Mouse (Mus musculus) kidney, adult 2 months (tissue): ENCODE results near the gene Cox19. TPM values are rescaled to one million over a fixed set of nuclear protein-coding genes. Genes with fewer than 3 reads are reported as not detected.
"Not testable (repeated sequence)": the region's sequence is repeated elsewhere in the genome, so short reads cannot be mapped to it uniquely, and the experiment has no call there.

Source experiments
- DNase-seq: peaks from one replicate; pipeline ENCODE4 v3.0.0; 2021
- H3K27ac ChIP-seq: fragments of 200-500 bp; 2 replicates; pipeline ENCODE4 v1.5.1; 2012; ENCODE audit warnings: low read depth, low read length, control low read depth, inconsistent platforms; ENCODE audit not compliant: insufficient read depth
- H3K27me3 ChIP-seq: fragments of 200-500 bp; replicated peaks from 2 replicates; pipeline ENCODE4 v1.6.1; 2012; ENCODE audit warnings: mild to moderate bottlenecking, moderate library complexity, low read length, inconsistent platforms; ENCODE audit not compliant: control insufficient read depth, insufficient read depth
- H3K36me3 ChIP-seq: fragments of 200-500 bp; 2 replicates; pipeline ENCODE4 v1.6.1; 2012; ENCODE audit warnings: mild to moderate bottlenecking, moderate library complexity, low read length, inconsistent platforms; ENCODE audit not compliant: control insufficient read depth, insufficient read depth
- H3K4me1 ChIP-seq: fragments of 200-500 bp; 2 replicates; pipeline ENCODE4 v1.6.1; 2011; ENCODE audit warnings: low read length; ENCODE audit not compliant: control insufficient read depth, insufficient read depth
- H3K4me3 ChIP-seq: fragments of 200-500 bp; 2 replicates; pipeline ENCODE4 v1.5.1; 2011; ENCODE audit warnings: mild to moderate bottlenecking, low read depth, low read length, control low read depth; ENCODE audit not compliant: insufficient read depth
- CTCF ChIP-seq: fragments of 200-500 bp; conservative IDR thresholded peaks from 2 replicates; pipeline ENCODE4 v1.5.1; 2011; ENCODE audit warnings: low read depth, mild to moderate bottlenecking, control low read depth, low read length, moderate library complexity, mixed read lengths; ENCODE audit not compliant: insufficient read depth, insufficient read length
- POLR2A ChIP-seq: fragments of 200-500 bp; IDR thresholded peaks from one replicate; pipeline ENCODE4 v1.6.1; 2011; ENCODE audit warnings: low read depth, low read length, control low read depth
- WGBS: fragments of 180-500 bp; shearing (Covaris S2); methylation state at CpG from one replicate; pipeline ENCODE4 v1.1.7; 2018; 5-methylcytosine and 5-hydroxymethylcytosine counted together
- polyA plus RNA-seq: library from polyadenylated mRNA; depleted of rRNA; stranded (reverse); fragments of >200 nt; gene quantifications from 2 replicates; pipeline ENCODE4 v1.2.3, GENCODE M21; 2012

The Cox19 gene
- polyA plus RNA-seq, 1 experiment = 114 TPM

GRCm38 (mm10) chr5:139393197-139393588 is 42.0 kb upstream of the Cox19 start:
- WGBS = 88% methylated on average over 16 of the region's 16 CpGs
- H3K36me3 ChIP-seq = no peaks in the 10 kb centered on the region
- TF ChIP-seq CTCF (no peak), POLR2A (no peak)
- peaks cover 21% of the 10 kb centered on the region for H3K4me1 ChIP-seq
- no peaks in the 10 kb centered on the region for H3K27me3 ChIP-seq
- H3K4me3 ChIP-seq = no peak overlapping the region
- DNase-seq = no peak
- no peak overlapping the region for H3K27ac ChIP-seq

- WGBS = 86% methylated on average over 37 of the region's 37 CpGs
- Histone ChIP-seq H3K4me1 (peaks cover 24% of the 10 kb centered on the region), H3K27ac (no peak overlapping the region)
Measured at GRCm38 (mm10) chr5:139392219-139393196, 41.3 kb upstream of the Cox19 start.

GRCm38 (mm10) chr5:139391309-139391990 is 40.2 kb upstream of the Cox19 start:
- Histone ChIP-seq H3K27me3 (no peaks in the 10 kb centered on the region), H3K36me3 (no peaks in the 10 kb centered on the region), H3K4me3 (no peak overlapping the region), H3K4me1 (peaks cover 27% of the 10 kb centered on the region), H3K27ac (peak overlapping the region; percentile 18)
- WGBS = 36% methylated on average over 11 of the region's 11 CpGs
- no peak for DNase-seq
- TF ChIP-seq CTCF = no peak

More at GRCm38 (mm10) chr5:139392219-139393196, 41.3 kb upstream of the Cox19 start:
- TF ChIP-seq CTCF = no peak
- TF ChIP-seq POLR2A = no peak
- H3K4me3 ChIP-seq = no peak overlapping the region
- H3K27me3 ChIP-seq = no peaks in the 10 kb centered on the region
- no peak for DNase-seq
- no peaks in the 10 kb centered on the region for H3K36me3 ChIP-seq

GRCm38 (mm10) chr5:139390324-139391119 is 39.3 kb upstream of the Cox19 start:
- WGBS = 77% methylated on average over 5 of the region's 5 CpGs
- H3K27me3 ChIP-seq, H3K4me3 ChIP-seq, DNase-seq, H3K36me3 ChIP-seq: not testable (repeated sequence)
- Histone ChIP-seq H3K4me1 (peaks cover 32% of the 10 kb centered on the region), H3K27ac (peak overlapping the region; percentile 10)

- Histone ChIP-seq H3K4me3 (no peak overlapping the region), H3K27ac (peak overlapping the region; percentile 42; the same call in 1 of the 2 replicates), H3K27me3 (no peaks in the 10 kb centered on the region), H3K36me3 (no peaks in the 10 kb centered on the region), H3K4me1 (peaks cover 39% of the 10 kb centered on the region)
- TF ChIP-seq POLR2A (no peak), CTCF (no peak)
- 11% methylated on average over 6 of the region's 6 CpGs for WGBS
- DNase-seq = peak; percentile 79
Measured at GRCm38 (mm10) chr5:139389676-139390061, 38.5 kb upstream of the Cox19 start.

GRCm38 (mm10) chr5:139388694-139389675 is 37.8 kb upstream of the Cox19 start:
- Histone ChIP-seq H3K4me1 (peaks cover 41% of the 10 kb centered on the region), H3K36me3 (no peaks in the 10 kb centered on the region), H3K27ac (peak overlapping the region; percentile 42), H3K4me3 (no peak overlapping the region), H3K27me3 (no peaks in the 10 kb centered on the region)
- DNase-seq = no peak
- TF ChIP-seq POLR2A (no peak), CTCF (no peak)
- 58% methylated on average over 17 of the region's 17 CpGs for WGBS
